Mouse (Mus musculus): ENCODE results near the gene Sh3bgr.

Sh3bgr gene

GRCm38 (mm10) chr16:96199913-96200701, at the start of gene Sh3bgr:
Sh3bgr (plus strand) TSS chr16:96200450.
- DNase-seq: no peak

GRCm38 (mm10) chr16:96150995-96151394, 49.3 kb upstream of the Sh3bgr start:
- DNase-seq: no peak

GRCm38 (mm10) chr16:96151551-96151950, 48.7 kb upstream of the Sh3bgr start:
- peak; percentile 44 for DNase-seq

GRCm38 (mm10) chr16:96154476-96154875, 45.8 kb upstream of the Sh3bgr start:
- DNase-seq: no peak

- peak; percentile 66 for DNase-seq
Observed at GRCm38 (mm10) chr16:96156019-96156418, 44.2 kb upstream of the Sh3bgr start.

GRCm38 (mm10) chr16:96157171-96157570, 43.1 kb upstream of the Sh3bgr start:
- DNase-seq: peak; percentile 76

GRCm38 (mm10) chr16:96158511-96159080, 41.7 kb upstream of the Sh3bgr start:
- no peak for DNase-seq

- DNase-seq: peak; percentile 45
Observed at GRCm38 (mm10) chr16:96159091-96159731, 41.0 kb upstream of the Sh3bgr start.

- DNase-seq: no peak
Observed at GRCm38 (mm10) chr16:96159794-96160346, 40.4 kb upstream of the Sh3bgr start.

GRCm38 (mm10) chr16:96160927-96161326, 39.3 kb upstream of the Sh3bgr start:
- no peak for DNase-seq

GRCm38 (mm10) chr16:96161336-96161735, 38.9 kb upstream of the Sh3bgr start:
- DNase-seq: no peak

GRCm38 (mm10) chr16:96165723-96166264, 34.5 kb upstream of the Sh3bgr start:
- no peak for DNase-seq

GRCm38 (mm10) chr16:96168837-96169236, 31.4 kb upstream of the Sh3bgr start:
- no peak for DNase-seq

GRCm38 (mm10) chr16:96173648-96174047, 26.6 kb upstream of the Sh3bgr start:
- no peak for DNase-seq

GRCm38 (mm10) chr16:96175399-96175798, 24.9 kb upstream of the Sh3bgr start:
- no peak for DNase-seq

GRCm38 (mm10) chr16:96179156-96179555, 21.1 kb upstream of the Sh3bgr start:
- no peak for DNase-seq

GRCm38 (mm10) chr16:96187619-96188018, 12.6 kb upstream of the Sh3bgr start:
- no peak for DNase-seq

GRCm38 (mm10) chr16:96191531-96192506, 8.4 kb upstream of the Sh3bgr start, which contains the start of gene Lca5l:
Lca5l (minus strand) TSS chr16:96192271.
- peak; percentile 99 for DNase-seq

- DNase-seq: no peak
Observed at GRCm38 (mm10) chr16:96200702-96201028, 415 bp downstream of the Sh3bgr start.

GRCm38 (mm10) chr16:96201485-96202232, 1.4 kb downstream of the Sh3bgr start:
- no peak for DNase-seq

GRCm38 (mm10) chr16:96209789-96210188, 9.5 kb downstream of the Sh3bgr start:
- no peak for DNase-seq

Measured in right cerebral cortex, postnatal 25 days (tissue).